Mouse (Mus musculus): Measurements from ENCODE around the gene Gimap5. TPM values are rescaled to one million over a fixed set of nuclear protein-coding genes. Genes with fewer than 3 reads are reported as not detected.
A peak's percentile ranks its signal among the peaks of the same experiment; 100 is the strongest.

Gene Gimap5
- 23.7 and 29.6 TPM in 2 replicates for polyA plus RNA-seq (2015; fragmentation: Nextera tagmentation; extraction: Ambion mirVana)

- peak; percentile 80 for DNase-seq (ENCODE audit: low spot score)
These were observed at the start of gene Gimap5 for GRCm38 (mm10) chr6:48745959-48746889. Gene Gimap5, plus strand, starts transcription at chr6:48746197.

GRCm38 (mm10) chr6:48696830-48697554, 49.0 kb upstream of the Gimap5 start:
- no peak for DNase-seq (ENCODE audit: low spot score)

GRCm38 (mm10) chr6:48697555-48697930, 48.5 kb upstream of the Gimap5 start:
- no peak for DNase-seq (ENCODE audit: low spot score)

- no peak for DNase-seq (ENCODE audit: low spot score)
These were observed 47.7 kb upstream of the Gimap5 start for GRCm38 (mm10) chr6:48698066-48698856.

GRCm38 (mm10) chr6:48698888-48699287, 47.1 kb upstream of the Gimap5 start:
- DNase-seq (ENCODE audit: low spot score), result no peak

- DNase-seq (ENCODE audit: low spot score), result no peak
These were observed 45.5 kb upstream of the Gimap5 start for GRCm38 (mm10) chr6:48700251-48701075.

- no peak for DNase-seq (ENCODE audit: low spot score)
These were observed 43.9 kb upstream of the Gimap5 start for GRCm38 (mm10) chr6:48702146-48702545.

- no peak for DNase-seq (ENCODE audit: low spot score)
These were observed 43.4 kb upstream of the Gimap5 start for GRCm38 (mm10) chr6:48702601-48703000.

GRCm38 (mm10) chr6:48704146-48704545, 41.9 kb upstream of the Gimap5 start:
- no peak for DNase-seq (ENCODE audit: low spot score)

GRCm38 (mm10) chr6:48706130-48706529, 39.9 kb upstream of the Gimap5 start:
- no peak for DNase-seq (ENCODE audit: low spot score)

- peak; percentile 88 for DNase-seq (ENCODE audit: low spot score)
These were observed 27.5 kb upstream of the Gimap5 start, which contains the start of the genes Gm28053 and Gimap7 for GRCm38 (mm10) chr6:48718455-48718854. Gene Gm28053, plus strand, starts transcription at chr6:48718607. Gene Gimap7, plus strand, starts transcription at chr6:48718621.

- no peak for DNase-seq (ENCODE audit: low spot score)
These were observed 25.7 kb upstream of the Gimap5 start for GRCm38 (mm10) chr6:48720326-48720725.

- no peak for DNase-seq (ENCODE audit: low spot score)
These were observed 22.5 kb upstream of the Gimap5 start for GRCm38 (mm10) chr6:48723468-48723867.

- no peak for DNase-seq (ENCODE audit: low spot score)
These were observed 20.5 kb upstream of the Gimap5 start for GRCm38 (mm10) chr6:48725476-48725875.

GRCm38 (mm10) chr6:48727761-48728160, 18.2 kb upstream of the Gimap5 start:
- peak; percentile 56 for DNase-seq (ENCODE audit: low spot score)

- peak; percentile 94 for DNase-seq (ENCODE audit: low spot score)
These were observed 13.1 kb upstream of the Gimap5 start for GRCm38 (mm10) chr6:48732864-48733304.

- DNase-seq (ENCODE audit: low spot score), result peak; percentile 40
These were observed 12.3 kb upstream of the Gimap5 start for GRCm38 (mm10) chr6:48733660-48734059.

- DNase-seq (ENCODE audit: low spot score), result no peak
These were observed 8.9 kb upstream of the Gimap5 start for GRCm38 (mm10) chr6:48737053-48737452.

- DNase-seq (ENCODE audit: low spot score), result no peak
These were observed 8.3 kb upstream of the Gimap5 start for GRCm38 (mm10) chr6:48737688-48738087.
